Mouse (Mus musculus): ENCODE data around the gene Ak9.
A peak's percentile ranks its signal among the peaks of the same experiment; 100 is the strongest.

The Ak9 gene

DNA sequence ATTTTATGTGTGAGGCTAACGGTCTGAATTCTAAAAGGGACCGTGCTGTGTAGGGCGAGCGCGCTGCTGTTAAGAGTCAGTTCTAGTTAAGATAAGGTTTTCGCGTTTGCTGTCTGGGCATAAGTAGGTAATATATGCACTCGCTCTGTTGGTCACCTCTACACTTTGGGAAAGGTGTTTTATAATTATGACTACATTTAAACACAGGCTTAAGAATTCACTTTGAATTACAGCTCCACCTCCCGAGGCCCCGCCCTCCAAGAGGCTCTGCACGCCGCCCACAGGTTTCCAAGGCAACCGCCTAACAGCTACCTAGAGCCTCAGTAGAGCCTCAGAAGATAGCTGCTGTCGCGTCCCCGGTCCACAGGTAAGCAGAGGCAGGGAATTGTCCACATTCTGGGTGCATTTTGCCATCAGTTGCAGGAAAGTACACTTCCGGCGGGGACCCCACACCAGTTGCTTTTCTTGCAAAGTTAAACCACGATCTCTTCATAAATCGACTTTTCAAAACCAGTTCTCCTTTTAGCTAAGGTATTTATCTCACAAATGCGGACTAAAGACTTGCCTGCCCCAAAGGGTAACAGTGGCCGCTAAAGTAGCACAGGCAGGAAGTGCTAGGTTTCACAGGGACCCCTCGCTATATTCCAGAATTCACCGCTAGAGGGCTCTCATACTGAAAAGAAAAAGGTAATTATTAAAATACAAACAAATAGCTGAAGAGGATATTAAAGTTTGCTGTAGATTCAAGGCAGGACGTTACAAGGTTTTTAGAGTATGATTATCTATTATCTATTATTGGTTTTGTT, at the start of gene Ak9:
TSS of gene Ak9 (plus strand) at position 342 of the 806 bp plus-strand sequence.
- DNase-seq (ENCODE audit: low read depth in 1 of 2, low spot score in 2 of 2) = peak; percentile 50 to 76

DNA sequence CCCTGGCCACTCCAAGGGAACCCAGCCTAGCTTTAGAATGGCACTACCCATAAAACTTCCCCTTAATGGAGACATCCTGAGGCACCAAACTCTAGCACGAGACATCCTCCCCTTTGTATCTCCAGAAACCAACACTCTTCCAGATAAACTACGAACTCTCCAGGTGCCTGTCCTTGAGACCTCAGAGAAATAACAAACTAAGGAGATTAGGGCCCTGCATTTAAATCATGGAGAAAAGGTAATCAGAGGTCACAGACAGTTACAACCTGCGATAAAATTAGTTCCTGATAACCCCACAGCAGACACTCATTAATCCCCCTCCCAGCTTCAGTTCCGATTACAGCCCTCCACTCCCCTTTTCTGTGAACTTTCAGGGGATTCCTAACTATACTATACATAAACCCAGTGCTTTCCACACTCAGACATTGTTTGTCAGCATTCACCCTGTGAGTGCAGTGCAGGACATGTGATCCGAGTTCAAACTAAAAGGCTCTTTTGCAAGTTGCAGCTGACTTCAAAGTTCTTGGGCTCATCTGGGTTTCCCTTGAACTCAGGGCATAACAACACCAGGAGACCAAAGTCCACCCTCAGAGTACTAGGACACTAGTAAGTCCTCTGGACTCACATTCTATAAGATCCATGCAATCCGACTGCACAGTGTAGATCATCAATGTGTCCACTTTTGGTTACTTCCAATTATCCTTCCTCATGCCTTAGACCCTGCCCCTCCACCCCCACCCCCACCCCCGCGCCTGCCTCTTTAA, 43.4 kb upstream of the Ak9 start:
- no peak for DNase-seq (ENCODE audit: low read depth in 1 of 2, low spot score in 2 of 2)

DNA sequence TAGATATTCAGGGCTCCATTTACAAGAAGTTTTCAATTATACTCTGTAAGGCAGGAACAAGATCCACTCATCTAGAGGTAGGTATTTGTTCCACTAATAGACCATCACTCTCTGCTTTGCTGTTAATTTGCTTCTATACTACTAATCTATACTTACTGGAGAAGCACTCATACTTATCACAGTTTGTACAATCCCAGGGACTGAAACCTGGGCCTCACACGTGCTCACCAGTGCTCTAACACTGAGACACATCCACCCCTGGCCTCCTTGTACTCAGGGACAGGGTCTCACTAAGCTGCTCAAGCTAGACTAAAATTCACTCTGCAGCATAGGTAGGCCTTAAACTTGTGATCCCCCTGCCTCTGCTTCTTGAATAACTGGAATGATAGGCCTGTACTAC, 42.6 kb upstream of the Ak9 start:
- DNase-seq (ENCODE audit: low read depth in 1 of 2, low spot score in 2 of 2) = no peak

DNA sequence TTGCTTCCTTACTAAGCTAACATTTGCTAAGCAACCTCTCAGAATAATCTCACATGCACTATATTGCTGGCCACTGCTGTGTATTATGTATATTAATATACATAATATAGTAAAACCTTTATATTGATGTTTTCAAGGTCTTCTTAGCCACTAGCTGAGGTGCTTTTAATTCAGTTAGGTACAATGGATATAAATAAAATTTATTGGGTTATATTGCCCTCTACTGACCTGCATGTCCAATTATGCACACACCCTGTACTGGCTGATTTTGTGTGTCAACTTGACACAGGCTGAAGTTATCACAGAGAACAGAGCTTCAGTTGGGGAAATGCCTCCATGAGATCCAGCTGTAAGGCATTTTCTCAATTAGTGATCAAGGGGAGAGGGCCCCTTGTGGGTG, 41.9 kb upstream of the Ak9 start:
- no peak for DNase-seq (ENCODE audit: low read depth in 1 of 2, low spot score in 2 of 2)

DNA sequence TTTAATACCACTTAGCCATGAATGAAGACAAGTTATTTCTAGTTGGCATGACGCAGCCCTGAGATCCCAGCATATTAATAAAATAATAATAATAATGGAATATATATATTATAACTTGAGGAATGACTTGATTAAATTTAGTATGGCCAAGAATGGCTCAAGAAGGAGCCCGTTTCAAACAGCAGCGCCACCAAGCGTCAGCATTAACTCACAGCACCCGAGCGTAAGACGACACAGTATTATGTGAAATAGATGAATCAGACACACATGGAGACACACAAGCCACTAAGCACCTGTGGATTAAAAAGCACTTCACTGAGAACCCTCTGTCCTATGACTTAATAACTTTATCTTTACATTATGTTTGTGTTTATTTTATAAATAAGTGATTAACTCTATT, 31.9 kb upstream of the Ak9 start:
- no peak for DNase-seq (ENCODE audit: low read depth in 1 of 2, low spot score in 2 of 2)

DNA sequence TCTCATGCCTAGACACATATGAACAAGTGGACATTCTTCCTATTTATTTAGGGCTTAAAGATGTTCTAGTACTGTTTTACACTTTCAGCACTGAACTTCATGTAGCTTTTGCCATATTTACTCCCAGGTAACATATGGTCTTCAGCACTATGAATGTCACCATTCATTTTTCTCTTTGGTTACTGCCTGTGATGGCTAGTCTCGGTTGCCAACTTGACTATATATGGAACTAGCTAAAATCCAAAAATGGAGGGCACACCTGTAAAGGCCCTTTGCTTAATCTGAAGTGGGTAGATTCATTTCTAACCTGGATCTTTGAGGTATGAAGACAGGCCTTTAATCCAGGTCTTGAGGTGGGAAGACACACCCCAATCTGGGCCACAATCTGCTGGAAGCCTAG, 28.9 kb upstream of the Ak9 start:
- DNase-seq (ENCODE audit: low read depth in 1 of 2, low spot score in 2 of 2) = no peak

DNA sequence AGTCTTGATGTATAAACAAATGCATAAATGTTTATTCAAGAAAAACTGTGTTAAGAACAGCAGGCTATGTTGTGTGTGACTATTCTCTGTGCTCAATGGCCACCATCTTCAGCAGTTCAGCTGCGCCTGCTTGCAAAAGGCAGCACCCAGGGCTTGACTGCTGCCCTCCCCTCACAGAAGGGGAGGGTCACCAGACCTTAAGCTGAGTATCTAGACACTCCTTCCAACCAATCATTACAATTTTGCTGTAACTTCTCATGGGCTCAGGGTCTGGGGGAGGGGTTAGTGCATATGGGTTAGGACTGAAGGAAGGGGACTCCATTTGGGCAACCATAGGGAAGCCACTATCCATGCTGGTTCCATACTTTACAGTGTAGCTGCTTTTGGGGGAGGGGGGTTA, 25.0 kb upstream of the Ak9 start:
- no peak for DNase-seq (ENCODE audit: low read depth in 1 of 2, low spot score in 2 of 2)

DNA sequence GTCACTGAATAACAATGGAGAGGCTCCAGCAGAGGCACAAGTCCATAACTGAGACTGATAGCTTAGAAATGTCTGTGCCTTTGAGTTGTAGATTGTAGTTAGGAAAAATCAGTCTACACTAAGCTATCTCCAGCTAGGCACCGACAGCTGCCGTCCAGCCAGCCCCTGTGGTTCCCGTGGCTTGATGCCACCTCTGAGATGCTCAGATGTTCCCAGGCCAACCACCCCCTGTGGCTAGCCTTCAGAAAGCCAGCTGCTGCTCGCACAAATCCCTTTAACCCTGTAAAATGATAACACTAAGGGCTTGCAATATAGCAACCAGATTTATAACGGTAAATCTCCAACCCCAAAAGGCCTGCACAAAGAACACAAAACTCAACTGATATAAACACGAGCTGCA, 23.6 kb upstream of the Ak9 start:
- no peak for DNase-seq (ENCODE audit: low read depth in 1 of 2, low spot score in 2 of 2)

DNA sequence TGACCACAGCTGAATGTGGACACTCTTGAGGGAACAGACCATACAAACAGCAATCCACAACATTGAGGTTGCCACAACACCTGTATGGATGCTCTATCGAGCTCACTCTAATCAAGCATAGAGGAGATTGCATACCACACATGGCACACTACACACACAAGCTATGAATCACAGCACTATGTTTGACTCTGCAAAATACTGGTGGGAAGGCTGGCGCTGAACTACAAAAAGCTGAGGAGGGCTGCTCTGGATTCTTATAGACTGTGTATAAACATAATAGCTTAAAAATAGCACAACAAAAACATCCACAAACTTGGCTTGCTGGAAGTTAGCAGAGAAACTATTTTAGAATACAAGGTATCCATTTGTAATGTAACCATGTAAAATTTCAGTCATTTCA, 23.0 kb upstream of the Ak9 start:
- DNase-seq (ENCODE audit: low read depth in 1 of 2, low spot score in 2 of 2) = no peak

DNA sequence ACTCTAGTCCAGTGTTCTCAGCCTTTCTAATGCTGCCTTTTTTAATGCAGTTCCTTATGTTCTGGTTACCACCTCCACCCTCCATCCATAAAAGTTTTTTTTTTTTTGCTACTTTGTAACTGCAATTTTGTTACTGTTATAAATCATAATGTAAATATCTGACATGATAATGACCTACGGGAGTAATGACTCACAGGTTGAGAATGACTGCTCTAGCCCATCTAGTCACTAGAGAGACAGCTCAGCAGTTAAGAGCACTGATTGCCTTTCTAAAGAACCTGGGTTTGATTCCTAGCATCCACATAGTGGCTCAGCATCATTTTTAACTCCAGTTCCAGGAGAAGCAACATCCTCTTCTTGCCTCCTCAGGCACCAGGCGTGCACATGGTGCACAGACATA, 21.7 kb upstream of the Ak9 start:
- DNase-seq (ENCODE audit: low read depth in 1 of 2, low spot score in 2 of 2) = no peak

DNA sequence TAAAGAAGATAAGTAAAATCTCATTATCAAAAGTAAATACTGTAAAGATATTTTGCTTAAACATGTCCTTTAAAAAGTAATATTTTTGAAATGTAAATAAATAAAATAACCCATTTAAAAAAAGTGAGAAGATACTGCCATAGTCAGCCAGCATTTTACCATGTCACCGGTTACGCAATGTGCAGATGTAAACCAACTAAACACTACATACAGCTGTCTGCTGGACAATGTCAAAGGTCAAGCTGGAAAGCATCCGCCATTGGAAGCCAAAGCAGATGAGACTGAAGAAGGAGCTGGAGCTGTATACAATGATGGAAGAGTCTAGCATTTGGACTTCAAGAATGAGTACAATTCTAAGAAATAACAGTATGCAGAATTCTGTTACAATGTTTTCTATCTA, 16.2 kb upstream of the Ak9 start:
- no peak for DNase-seq (ENCODE audit: low read depth in 1 of 2, low spot score in 2 of 2)

DNA sequence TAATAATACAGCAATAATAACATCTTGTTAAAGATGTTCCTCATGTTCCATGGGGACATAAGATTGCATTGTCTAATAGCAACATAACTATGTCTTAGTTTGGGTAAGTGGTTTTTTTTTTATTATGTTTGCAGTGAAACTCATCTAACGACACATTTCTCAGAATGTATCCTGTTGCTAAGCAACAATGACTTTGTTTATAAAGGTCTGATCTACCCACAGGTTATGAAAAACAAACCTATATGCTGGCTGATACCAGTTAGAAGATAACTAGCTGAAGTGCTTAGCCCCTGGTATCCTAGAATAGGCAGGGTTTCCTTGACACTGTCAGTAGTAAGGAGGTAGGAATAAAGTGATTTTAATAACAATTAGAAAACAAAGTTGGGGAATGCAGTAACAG, 15.7 kb upstream of the Ak9 start:
- DNase-seq (ENCODE audit: low read depth in 1 of 2, low spot score in 2 of 2) = no peak

DNA sequence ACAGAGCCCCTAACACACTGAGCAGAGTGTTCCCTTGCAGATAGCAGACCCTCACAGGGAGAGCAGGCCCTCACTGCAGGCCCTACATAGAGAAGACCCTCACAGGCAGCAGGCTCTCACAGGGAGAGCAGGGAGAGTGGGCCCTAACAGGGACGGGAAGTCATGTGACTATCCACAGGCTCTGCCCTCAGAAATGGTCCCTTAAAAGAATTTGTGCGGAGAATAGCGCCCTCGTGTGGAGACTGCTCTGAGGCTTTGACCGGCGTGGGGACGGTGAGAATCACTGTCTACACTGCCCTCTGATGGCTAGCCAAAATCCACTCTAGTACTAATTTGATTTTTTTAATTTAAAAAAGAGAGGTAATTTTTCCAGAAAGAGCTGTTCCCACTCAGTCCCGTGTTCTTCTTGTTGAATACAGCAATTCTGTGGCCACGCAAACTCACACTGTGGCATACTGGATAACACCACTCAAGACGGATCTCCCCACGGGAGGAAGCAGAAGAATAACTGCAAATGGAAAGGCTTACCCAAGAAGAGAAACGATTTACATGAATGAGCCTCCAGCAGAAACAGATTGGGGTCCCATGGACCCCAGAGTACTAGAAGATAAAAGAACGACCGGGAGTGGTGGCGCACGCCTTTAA, 14.9 kb upstream of the Ak9 start:
- DNase-seq (ENCODE audit: low read depth in 1 of 2, low spot score in 2 of 2) = peak; percentile 18 to 63

DNA sequence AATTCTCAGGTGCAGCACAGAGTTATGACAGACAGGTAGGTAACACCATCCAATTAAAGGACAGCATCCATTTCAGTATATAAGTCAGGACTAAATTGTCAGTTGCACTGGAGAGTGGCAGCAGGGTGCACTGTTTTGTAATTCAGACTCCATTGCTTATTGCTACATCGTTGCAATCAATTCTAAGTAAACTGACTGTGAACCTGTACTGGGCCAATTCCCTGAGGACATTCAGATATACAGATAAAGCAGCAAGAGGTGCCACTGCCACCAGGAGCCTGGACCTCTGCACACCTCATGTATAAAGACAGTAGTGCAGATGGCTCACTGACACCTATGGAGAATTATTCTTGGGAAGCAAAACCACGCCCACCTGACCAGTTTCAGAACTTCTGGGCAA, 12.8 kb upstream of the Ak9 start:
- no peak for DNase-seq (ENCODE audit: low read depth in 1 of 2, low spot score in 2 of 2)

DNA sequence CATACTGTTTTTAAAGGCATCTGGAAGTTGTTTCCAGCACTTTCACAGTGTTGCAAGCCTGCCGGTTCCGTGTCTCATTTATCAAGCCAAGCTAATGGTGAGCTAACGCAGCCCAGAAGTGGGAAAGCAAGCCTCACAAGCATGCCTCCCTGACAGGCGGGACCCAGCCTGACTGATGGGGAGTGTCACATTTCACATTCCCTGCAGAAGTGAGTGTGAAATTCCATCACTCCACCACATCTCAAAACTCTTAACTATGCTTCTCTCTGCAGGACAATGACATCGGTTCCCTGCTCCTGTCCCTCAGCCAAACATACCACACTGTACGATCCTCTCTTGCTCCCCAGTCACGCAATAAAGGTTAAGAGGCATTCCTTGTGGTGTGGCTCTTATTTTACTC, 10.8 kb upstream of the Ak9 start:
- no peak for DNase-seq (ENCODE audit: low read depth in 1 of 2, low spot score in 2 of 2)

DNA sequence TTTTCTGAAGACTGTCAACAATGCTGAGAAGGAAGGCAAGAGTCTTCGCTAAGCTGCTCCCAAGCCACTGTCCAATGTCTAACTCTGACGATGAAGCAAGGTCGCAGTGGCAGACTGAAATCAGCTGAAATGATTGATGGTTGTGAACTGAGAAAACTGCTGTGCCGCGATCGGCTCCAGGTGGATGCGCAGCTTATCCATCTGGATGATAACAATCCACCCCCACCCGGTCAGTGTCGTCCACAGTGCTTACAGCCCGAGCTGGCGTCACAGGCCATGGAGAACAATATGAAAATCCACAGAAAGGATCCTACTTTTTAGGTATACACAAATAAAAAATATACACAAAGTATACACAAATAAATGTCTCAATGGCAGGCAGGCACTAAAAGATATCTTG, 9.0 kb upstream of the Ak9 start:
- DNase-seq (ENCODE audit: low read depth in 1 of 2, low spot score in 2 of 2) = no peak

DNA sequence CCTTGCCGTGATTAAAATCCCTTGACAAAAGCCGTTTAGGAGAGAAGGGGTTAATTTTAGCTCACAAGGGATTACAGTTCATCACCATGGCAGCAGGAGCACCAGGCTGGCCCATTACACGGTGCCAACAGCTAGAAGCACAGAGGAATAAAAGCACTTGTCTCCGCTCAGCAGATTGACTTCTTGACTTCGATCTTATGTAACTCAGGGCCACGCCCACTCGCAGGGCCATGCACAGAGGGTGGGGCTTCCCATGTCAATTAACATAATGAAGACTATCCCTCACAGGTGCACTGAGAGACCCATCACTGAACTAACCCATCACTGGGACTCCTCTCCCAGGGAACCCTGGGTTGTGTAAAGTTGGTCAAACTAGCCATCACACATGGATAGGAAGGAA, 8.6 kb upstream of the Ak9 start:
- no peak for DNase-seq (ENCODE audit: low read depth in 1 of 2, low spot score in 2 of 2)

DNA sequence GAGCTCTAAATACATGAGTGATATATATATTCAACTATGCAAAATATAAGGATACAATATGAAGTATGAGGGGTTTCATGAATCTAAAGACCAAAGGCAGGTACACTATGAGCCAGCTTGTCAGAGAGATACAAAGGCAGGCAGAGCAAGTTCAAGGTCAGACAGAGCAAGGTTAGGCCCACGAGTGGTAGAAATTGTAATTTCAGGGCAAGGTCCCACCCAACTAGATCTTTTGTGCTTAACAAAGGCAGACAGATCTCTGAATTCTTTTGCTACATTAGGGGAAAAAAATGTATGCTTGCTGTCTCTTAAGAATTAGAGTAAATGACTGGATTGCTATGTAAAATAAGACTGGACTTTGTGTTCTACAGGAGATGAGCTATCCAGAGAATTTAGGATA, 3.6 kb upstream of the Ak9 start:
- DNase-seq (ENCODE audit: low read depth in 1 of 2, low spot score in 2 of 2) = no peak

DNA sequence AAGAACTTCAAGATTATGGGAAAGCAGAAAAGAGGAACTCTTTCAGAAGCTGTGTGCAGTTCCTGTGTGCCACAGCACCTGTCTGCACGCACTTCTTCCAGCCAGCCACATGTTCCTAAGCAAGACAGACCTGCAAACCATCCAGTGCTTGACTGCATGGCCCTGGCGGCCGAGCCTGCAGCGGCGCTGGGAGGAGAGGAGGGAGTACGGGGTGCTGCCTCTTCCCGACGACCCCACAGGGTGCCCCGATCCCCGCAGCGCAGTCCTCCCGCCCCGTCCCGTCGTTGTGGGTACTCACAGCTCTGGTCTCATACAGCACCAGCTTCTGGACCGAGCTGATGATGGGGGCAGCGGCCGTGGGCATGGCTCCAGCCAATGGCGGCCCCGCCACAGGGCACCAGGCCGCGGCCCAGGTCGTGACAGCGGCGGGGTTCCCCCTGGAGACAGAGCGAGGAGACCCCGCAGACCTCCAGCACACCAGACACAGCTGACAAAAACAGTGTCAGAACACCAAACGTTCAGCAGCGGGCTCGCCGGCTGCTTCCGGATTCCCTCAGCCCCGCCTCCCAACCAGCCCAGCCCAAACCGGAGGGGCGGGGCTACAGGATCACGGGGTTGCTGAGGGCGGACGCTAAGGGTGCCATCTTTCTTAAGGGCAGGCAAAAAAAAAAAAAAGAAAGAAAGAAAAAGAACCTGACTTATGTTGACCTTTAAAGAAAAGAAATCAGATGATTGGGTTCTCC, 920 bp upstream of the Ak9 start, which contains the start of gene Fig4:
TSS of gene Fig4 (minus strand) at position 572 of the 743 bp plus-strand sequence.
- peak; percentile 58 to 83 for DNase-seq (ENCODE audit: low read depth in 1 of 2, low spot score in 2 of 2)

DNA sequence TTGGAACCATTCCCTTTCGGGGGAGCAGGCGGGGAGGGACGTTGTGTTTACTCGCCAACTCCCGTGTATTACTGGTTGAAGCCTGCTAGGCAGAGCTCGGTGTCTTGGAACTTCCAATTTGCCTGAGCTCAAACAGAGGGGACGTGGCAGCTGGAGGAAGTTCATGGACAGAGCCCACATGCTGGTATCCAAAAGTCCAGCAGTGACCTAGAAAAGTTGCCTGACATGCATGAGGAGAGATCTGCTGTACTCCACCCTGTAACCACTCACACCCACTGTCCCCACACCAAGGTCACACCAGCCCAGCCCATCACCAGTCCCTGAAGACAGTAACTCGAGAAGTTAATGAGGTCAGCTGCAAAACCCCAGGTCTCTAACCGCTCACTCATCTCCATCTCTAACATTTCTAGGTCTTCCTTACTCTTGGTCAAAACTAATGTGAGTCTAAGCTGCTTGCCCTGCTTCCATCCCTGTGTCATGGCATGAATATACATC, 1.2 kb downstream of the Ak9 start:
- DNase-seq (ENCODE audit: low read depth in 1 of 2, low spot score in 2 of 2) = no peak

DNA sequence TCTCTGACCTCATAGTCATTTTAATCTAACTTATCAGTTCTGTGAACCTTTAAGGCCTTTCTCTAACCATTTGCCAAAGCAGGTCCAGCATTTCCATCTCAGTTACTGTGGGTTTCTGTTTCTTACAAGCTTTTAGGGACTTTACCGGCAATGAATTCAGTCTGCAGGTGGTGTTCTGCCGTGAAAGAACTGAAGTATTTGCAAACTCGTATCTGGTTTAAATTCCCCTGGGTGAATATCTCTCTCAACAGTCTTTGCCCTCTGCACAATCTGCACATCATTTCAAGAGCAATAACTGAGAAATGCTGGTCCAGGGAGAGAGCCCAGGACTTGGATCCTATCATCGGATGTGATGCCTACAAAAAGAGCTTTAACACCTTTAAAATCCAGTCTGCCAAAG, 4.4 kb downstream of the Ak9 start:
- no peak for DNase-seq (ENCODE audit: low read depth in 1 of 2, low spot score in 2 of 2)

Measured in monocyte, adult 2 months (primary cell).